Mouse (Mus musculus) right cerebral cortex, postnatal 36 days (tissue): Measurements from ENCODE around the gene Slc12a8.

ENCODE experiments used
- DNase-seq, 2 experiments: peaks; one replicate each; pipeline ENCODE4 v3.0.0; 2022; ENCODE audit warnings: low spot score in 2 of 2, mixed read lengths in 1 of 2

Slc12a8 gene

DNA sequence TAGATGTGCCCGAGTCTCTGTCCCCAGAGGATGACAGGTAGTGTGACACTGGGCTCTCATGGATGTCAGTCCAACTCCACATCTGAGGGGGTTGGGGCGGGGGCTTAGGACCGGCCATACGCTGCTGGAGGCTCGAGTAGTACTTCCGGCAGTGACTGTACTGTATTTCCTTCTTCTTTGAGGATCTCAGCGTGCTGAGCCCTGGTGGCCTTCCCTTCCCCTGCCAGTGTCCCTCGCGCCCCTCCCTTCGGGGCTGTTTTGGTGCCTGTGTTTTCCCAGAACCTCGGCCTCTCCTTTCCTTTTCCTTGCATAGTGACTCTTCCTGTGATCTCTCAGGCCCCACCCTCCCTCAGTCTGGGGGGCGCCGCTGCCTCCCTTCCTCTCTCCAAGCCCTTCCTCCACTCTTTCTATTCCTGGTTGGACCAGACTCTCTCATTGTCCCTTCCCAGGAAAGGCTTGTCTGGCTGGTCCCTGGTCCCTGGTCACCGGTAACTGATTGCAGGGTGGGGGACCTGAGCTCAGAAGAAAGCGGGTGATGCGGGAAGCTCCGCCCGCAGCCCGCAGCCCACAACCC is 66.8 kb downstream of the Slc12a8 start:
- DNase-seq = no peak

DNA sequence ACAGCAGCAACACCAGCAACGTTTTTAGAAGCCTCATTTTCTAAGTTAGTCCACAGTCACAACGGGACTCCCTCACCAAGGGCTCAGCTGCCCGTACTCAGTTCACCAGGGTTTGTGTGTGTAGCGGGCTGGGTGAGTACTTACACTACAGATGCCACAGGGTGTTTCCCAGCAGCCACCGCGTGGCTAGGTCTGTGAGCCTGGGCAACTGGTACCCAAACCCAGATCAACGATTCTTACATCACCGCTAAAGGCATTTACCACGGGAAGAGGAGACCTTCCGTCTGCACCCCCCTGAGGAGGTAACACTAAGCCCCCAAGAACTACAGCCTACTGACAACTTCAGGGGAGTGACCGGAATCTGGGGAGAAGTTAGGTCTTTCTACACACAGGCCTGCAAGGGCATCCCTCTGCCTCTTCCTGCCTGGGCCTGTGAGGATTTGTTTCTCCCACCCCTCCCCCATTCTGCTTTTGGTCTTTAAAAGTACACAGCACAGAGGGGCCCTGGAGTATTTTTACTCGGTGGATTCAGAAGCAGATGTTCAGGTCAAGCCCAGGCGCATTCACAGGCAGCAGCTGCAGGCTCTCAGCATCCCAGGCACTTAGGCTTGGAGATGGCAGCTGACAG is 67.4 kb downstream of the Slc12a8 start:
- DNase-seq = no peak

DNA sequence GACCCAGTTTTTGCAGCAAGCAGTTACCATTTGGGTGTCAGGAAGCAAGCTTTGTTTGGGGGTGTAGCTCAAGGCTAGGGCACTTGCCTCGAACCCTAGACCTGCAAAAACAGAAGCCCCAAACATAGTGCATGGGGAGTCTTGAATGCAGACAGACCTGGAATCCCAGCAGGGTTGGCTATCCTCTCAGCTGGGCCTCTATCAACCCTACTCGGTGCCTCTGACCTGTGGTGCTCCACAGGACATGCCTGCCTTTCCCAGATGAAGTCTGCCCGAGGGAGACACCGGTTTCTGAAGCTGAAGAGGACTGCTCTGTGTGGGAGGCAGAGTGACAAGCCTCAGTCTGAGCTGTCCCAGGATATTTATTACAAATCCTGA is 67.9 kb downstream of the Slc12a8 start:
- DNase-seq = no peak

DNA sequence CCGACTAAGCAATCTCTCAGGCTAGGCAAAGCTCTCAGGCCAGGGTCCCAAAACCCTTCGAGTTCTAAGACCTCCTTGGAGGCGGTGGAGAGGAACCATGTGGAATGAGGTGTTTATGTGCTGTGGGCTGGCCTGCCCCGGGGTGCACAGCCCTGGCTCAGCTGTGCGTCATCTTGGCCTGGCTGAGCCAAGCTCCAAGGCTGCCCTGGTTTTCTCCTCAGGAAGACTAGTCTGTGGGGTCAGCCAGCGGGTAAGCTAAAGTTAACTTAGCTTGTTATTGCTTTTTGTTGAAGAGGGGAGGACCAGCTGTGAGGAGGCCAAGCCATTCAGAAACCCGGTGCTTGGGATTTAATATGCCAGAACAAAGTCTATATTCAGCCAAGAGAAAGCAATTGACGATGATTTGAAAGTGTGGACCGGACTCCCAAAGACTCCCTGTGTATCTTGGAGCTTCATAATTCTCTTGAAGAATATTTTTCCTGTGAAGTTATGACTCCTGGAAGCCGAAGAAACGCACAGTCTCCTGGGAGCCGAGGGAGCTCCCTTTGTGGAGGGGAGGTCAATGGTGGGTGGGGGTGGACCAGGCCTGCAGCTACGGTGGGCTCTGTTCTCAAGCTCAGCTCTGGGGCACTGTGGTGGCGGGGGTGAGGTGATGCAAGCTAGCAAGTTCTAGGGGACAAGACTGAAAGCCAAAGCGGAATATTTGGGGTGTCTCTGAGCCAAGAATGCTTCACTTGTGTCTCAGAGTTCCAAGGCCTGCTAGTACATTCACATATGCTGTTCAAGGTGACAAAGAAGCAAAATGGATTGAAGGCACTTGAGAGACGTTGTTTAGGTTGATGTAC is 70.4 kb downstream of the Slc12a8 start:
- no peak for DNase-seq

DNA sequence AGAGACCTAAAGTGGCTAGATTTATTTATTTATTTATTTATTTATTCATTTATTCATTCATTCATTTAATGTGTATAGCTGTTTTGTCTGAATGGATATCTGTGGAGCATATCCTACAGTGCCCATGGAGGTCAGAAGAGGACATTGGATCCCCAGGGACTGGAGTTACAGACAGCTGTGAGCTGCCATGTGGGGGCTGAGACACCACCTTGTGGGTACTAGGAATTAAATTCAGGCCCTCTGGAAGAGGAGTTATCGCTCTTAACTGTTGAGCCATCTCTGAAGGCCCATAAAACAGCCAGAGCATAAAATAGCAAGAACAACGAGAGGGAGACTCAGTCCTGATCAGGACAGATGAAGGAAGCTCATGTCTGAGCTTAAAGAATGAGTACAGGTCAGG is 71.7 kb downstream of the Slc12a8 start:
- DNase-seq = no peak

DNA sequence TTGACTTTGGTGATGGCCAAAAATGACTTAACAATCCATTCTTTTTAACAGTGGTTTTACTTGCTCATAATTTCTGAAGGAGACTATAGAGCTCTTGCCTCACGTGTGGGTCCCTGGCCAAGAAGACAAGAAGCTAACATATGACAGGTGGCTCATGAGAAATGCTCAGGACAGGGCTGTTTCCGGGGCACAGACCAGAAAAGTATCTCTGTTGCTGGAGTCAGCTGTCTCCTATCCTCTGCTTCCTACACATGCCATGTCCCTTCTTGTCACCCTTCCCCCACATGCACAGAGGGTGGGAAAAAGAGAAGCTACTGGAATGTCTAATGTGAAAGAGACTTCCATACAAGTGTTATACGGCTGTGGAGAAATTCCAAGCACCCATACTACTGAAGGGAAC is 73.3 kb downstream of the Slc12a8 start:
- no peak for DNase-seq

DNA sequence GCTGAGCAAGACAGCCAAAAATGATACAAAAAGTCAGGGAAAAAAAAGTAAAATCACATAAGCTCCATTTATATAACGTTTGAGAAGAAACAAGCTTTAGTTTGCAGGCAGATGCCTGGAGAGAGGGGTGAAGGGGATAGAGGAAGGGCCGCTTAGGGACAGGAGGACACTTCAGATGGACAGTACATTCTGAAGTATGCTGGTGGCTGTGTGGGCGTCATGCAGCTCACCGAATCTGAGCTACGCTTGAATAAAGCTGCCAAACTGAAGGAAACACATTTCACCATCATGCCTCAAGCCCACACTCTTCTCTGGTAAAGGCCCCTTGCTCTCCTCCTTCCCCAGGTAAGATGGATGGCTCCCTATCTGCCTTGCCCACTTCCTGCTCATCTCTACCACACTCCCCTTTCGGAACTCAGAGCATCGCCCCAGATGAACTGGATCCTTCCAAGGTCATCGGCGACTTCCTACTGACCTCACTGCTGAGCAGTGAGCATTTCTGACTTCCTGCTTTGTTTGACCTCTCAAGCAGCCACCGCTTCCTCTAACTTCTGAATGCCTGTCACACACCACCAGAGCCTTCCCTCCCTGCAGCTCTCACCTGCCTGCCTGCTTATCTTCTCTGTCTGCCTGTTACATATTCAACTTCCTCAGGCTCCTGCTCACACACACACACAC is 74.4 kb downstream of the Slc12a8 start:
- peak in 1 of 2 experiments; percentile 18 for DNase-seq

DNA sequence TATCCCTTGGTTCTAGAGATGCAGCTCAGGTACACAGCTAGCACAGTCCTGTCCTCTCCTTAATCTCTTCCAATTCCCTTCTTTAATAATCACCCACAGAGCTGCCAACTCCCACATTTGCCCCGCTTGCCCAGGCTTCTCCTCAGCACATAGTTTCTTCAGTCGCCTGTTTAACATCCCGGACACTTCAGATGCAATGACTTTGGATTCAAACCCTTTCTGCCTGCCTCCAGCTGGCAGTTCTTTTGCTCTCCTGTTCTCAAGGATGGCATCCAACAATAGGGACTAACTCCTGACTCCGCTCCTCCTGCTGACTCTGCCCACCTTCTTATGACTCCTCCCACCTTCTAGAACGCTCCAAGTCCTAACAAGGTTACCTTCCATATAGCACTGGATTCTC is 75.2 kb downstream of the Slc12a8 start:
- DNase-seq = no peak

DNA sequence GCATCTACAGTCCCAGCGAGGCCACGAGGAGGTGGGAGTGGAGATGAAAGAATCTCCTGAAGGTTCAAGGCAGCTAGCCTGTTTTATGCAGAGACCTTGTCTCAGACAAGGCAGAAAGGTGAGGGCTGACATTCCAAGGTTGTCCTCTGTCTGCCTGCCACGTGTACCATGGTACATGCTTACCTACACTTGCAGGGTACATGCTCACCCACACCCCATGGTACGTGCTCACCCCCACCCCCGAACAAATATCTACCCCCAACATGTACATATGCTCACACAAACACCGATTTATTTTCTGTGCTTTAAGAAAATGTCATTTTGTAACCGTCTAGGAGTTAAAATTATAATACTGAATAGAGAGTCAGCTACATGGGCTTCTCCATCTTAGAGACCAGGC is 76.3 kb downstream of the Slc12a8 start:
- DNase-seq = no peak

DNA sequence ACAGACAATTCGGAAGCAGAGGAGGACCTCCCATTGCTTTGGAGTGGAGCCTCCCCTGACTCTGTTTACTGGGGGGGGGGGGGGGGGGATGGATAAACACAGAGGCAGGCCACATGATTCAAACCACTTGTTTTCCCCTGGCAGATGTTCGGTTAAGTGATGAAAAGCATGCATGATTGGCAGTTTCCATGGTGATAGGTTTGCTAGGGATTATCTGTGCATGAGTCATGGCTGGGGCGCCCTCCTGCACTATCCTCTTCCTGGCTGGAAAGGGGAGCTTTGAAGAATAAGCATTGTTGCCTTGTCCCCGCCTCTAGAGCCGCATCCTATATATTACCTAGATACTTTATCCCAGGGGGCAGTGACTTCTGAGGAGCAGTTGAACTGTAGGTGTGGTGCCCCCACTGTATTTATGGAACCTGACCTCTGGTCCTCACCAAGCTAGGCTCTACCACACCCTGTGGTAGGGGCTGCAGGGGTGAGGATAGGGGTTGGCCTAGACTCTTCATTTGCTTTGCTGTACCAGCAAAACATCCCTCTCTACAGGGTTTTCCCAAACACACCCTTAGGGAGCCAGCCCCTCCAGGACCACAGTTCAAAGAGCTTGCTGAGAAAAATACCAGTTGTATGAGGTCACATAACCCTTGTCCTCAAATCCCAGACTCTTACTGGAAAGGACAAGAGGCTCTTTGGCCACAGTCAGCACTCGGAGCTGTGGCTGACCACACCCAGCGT is 77.1 kb downstream of the Slc12a8 start:
- no peak for DNase-seq

DNA sequence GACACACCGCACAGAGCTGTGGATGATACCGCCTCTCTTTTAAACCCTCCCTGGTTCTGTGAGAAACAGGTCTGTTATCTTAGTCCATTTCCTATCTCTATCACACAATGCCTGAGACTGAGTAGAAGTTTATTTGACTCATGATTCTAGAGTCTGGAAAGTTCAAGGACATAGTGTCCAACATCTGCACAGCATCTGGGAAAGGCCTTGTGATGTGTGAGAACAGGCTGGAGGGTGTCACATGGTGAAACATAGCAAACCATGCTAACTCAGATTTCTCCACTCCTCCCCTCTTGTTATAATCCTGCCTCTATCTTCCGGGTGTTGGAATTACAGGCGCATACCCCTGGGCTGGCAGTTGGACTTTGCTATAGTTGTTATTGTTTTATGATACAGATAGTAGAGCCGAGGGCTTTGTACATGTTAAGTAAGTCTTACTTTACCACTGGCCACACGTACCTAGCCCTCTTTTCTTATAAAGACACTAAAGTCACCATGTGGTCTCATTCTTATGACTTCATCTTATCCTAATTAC is 78.2 kb downstream of the Slc12a8 start:
- DNase-seq = no peak

DNA sequence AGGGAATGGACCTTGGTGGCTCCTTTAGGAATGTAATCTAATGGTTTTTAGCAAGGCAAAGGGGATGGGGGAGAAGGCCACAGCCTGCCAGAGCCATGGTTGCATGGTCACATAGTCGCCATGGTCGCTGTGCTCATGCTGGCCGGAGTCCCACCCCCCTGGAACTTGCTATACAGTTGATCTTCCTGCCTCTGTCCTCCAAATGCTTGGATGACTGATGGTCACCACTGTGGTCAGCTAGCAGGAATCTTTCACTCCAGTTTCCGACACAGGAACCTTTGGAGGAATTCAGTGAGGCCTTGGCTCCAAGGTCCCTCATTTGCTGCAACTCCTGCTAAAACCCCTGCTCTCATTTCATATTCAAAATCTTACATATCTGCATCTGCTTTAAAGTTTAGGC is 79.1 kb downstream of the Slc12a8 start:
- DNase-seq = no peak

DNA sequence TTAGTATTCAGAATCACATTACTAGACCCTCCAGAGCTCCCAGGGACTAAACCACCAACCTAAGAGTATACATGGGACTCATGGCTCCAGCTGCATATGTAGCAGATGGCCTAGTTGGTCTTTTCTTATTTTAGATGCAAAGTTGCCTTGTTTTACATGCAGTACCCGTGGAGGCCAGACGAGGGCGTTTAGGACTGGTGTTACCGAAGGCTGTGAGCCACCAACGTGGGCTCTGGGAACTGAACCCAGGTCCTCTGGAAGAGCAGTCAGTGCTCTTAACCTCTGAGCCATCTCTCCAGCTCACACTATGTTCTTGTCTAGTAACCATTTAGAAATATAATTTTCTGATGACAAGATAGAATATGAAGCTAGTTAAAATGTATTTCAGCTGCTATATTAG is 83.1 kb downstream of the Slc12a8 start:
- no peak for DNase-seq

DNA sequence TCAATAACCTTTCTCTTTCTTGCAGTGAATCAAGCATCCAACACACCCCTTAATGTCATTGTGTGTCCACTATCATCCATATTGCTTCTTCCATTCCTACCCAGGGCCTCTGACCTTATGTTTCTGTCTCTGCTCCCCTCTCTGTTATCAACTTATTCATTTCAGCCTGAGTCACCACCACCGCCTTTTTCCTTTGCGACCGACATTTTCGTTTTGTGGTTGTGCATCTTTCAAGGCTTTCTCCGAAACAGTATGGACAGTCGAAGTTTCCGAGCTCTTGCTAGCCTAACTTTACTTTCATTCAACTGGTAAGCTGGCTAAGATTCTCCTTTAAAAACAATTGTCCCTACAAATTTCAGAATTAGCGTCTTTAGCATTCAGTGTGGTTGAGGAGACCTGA is 84.2 kb downstream of the Slc12a8 start:
- no peak for DNase-seq

DNA sequence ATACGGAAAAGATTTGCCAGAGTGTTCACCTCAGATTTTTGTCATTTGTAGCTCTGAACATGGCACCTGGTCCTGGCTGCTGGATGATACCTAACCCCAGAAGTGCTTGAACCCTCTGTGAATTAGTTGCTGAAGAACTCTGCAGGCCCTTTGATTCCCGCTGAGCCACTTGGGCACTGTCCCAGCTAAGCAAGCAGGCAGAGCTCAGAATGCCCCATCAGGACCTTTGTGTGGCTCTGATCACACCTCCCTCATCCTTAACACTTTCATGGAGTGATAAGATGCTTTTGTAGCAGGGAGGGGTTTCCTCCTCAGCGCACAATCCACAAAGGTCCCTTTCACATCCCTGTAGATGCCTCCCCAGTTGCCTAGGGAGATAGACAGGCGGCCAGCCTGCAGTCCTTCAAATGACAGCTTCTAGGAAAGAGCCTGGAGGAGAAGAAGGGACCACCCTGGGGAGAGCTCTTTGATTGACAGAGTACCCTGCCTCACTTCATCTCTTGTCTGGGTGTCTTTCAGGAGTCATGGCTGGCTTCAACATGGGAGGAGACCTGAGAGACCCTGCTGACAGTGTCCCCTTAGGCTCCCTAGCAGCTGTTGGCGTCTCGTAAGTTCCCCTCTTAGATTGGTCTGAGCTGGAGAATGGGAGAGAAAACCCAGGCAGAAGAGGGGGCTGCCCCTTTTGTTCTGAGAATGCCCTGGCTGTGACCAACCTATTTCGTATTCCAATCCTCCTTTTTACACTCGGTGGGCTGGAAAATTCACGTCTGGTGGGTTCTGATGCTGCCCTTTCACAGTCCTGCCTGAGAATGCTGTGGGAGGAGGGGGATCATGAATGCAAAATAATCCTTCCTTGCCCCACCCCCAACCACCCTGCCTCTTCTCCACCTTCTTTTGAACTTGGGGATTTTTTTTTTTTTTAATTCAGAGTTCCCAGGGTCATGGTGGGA is 88.8 kb downstream of the Slc12a8 start:
- DNase-seq = no peak

DNA sequence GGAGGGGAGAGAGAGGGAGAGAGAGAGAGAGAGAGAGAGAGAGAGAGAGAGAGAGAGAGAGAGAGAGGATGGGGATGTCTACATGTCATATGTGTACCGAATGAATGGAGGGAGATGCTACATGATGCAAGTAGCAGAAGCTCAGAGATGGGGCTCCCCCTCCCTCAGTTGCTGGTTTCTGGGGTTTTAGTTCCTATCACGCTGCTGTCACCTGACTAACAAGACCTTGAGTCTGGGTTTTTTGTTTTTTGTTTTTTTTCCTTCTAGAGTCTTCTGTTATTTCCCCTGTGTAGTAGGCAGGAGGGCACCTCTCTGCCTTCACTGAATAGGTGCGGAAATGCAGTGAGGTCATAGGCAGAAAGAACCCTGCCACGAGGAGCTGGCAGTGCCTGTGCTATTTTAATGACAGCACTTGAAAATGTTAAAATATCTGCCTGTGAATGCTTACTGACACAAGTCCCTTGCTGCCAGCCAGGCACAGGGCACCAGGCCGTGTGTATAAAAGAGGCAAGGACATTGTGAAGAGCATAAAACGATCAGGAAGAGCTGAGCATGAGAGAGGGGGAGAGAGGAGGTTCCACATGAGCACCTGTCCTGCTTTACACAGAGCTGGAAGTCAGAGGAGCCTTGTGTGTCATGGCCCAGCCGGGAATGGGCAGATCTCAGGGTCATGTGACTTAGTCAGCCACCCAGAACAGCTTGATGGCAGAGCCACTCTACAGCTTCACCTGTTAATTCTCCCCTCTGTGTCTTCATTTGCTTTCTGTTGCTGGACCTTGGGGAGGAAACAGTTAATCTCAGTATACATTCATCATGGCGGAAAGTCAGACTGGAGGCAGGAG is 89.8 kb downstream of the Slc12a8 start:
- DNase-seq = no peak

DNA sequence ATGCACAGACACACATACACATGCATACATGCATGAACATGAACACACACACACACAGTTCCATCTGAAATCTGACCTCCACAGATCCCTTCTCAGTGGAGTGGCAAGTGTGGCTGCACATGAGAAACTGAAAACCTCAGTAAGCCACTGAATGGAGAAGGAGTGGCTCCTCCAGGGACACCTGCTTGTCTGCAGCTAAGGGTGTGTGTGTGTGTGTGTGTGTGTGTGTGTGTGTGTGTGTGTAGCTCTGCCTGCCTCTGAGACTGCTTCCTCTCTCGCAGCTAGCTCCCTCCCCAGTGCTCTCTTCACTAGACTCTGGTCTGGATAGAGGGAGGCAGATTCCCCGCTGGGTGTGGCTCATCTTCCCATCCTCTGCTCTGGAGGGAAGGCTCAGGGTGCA is 92.4 kb downstream of the Slc12a8 start:
- DNase-seq = no peak

DNA sequence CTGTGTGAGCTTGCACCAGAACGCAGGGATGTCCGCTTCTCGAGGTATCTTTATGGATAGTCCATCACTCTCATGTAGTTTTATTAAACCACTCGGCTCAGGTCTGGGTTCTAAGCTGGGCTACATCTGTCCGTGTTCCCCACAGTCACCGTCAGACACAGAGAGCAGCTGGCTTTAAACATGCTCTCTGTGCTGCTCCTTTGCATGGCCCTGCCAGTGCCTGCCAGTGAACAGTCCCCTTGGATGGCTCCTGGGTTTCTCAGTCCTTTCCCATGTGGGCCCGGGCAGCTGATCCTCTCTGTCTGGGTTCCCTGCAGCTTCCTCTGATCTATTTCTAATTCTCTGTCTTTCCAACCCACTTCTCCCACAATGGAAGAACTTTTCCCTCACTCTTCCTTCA is 93.3 kb downstream of the Slc12a8 start:
- DNase-seq = no peak

DNA sequence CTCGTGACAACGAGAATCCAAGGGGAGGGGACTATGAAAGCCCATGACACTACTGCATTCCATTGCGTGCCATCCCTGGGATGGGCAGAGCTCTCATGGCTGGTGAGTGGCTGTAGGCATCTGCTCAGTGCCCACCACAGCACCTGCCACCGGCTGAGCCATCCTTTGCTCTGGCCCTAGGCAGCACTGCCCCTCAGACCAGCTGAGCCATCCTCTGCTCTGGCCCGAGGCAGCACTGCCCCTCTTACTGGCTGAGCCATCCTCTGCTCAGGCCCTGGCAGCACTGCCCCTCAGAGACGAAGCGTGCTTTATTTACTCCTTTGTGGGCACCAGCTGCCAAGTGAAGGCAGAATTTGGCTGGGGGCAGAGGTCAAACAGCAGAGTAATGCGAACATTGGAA is 94.2 kb downstream of the Slc12a8 start:
- DNase-seq = no peak
